Mouse (Mus musculus) heart, adult 18-20 months (tissue): ENCODE measurements at regions not wholly inside any gene's neighbourhood (a gene's known extent, or its start where the extent isn't known, plus 50 kb on each side); places are given as distances from the start of the nearest gene placed in this dataset.

Experiments
- DNase-seq, 2 experiments: peaks; one replicate each; pipeline ENCODE4 v3.0.0; 2021 to 2022; ENCODE audit warnings: mixed read lengths in 1 of 2

- DNase-seq, result no peak
These were observed 96.8 kb upstream of the Fat1 start for GRCm38 (mm10) chr8:44838431-44838830.

DNA sequence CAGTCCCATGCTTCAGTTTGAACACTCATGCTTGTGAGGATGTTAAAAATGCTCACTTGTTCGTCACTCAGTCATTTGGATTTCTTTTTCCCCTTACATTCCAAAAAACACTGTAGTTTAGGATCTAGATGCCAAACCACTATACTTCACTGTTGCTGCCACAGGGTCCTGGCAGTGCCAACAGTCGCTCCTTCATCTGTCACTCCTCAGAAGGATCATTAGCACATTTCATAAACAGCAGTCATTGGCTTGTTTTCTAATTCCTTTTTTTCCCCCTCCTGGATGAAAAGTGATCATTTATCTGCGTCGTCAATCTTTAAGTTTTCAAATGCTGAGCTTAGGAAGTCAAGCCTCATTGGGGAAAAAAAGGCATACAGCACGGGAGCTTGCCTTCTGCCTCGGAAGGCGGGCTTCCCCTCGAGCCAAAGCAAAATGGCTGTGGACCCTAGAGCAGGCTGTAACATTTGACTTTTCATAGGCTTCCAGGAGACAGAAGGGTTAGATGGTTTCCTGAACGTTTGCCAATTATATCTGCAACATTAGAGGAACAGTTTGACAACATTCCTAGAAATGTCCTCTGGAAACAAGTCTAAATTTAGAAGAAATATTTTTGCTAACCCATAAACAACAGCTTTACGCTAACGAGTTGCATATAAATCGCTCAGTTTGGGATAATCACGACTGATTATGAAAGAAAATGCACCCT lies 95.6 kb upstream of the Fat1 start:
- DNase-seq, result peak in 1 of 2 experiments; percentile 7

DNA sequence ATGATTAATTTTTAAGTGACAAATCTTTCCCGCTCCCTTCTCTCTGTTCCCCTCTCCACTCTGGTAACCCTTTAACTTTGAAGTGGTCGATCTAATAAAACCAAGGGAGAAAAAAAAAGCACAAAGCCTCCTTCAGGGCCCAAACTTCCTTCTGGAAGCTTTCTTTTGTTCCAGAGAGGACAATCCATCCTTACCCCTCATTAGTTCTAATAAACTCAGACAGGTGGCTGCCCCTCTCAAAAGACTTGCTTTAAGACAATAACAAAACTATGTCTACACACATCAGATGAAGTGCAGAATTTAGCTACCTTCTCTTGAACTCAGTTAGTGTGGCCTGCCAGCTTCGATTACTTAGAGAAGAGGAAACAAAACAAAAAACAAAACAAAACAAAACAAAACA lies 94.6 kb upstream of the Fat1 start:
- DNase-seq, result no peak

- no peak for DNase-seq
These were observed 90.9 kb upstream of the Fat1 start for GRCm38 (mm10) chr8:44844362-44844761.

- no peak for DNase-seq
These were observed 83.0 kb upstream of the Fat1 start for GRCm38 (mm10) chr8:44852223-44852622.

DNA sequence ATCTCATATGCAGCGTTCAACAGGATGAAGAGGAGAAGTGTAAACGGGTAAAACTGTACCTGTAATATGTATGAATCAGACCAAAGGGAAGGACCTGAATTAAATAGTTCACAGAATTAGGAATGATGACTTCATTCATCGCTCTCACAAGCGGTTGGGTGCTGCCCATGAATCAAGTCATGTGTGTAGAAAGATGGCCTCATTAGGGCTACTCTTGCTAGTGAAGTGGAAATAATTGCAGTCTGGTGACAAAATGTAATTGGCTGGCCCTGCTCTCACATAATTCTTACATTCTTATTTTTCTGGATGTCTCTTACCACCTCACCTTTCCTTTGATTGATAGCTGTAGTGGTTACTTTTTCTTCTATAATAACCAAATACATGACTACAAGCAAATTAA lies 80.1 kb upstream of the Fat1 start:
- no peak for DNase-seq

DNA sequence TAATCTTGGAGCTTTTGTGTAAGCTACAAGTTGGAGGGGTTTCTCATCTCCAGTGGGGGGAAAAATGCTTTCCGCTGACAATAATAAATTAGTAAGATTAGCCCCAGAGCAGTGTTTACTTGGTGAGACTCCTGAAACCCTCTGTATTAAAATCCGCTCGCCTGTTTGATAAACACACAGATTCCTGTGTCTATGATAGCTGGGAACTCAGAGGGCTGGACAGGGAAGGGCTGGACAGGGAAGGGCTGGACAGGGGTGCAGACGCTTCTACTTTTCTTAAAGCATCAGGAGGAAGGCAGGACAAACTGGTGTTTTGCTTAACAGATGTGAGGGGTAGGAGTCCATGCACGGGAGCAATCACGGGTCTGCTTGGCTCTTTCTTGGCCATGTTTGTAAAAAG lies 68.0 kb upstream of the Fat1 start:
- DNase-seq, result no peak

DNA sequence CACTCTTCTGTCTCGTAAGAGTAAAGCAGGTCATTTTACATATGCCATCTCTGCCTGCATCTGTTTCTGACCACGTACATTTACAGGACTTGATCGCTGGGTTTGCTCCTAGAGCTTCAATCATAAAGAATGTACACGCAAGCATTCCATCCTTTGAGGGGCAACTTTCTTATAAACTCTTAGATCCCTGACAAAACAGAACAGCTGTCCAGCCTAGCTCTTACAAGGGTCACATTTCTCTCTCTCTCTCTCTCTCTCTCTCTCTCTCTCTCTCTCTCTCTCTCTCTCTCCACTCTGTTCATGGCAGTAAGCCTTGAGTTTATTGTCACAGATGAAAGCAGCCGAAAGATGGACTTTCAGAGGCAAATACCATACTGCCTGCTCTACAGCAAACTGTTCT lies 67.6 kb upstream of the Fat1 start:
- DNase-seq, result no peak

GRCm38 (mm10) chr8:44877066-44877465 lies 58.2 kb upstream of the Fat1 start:
- no peak for DNase-seq

DNA sequence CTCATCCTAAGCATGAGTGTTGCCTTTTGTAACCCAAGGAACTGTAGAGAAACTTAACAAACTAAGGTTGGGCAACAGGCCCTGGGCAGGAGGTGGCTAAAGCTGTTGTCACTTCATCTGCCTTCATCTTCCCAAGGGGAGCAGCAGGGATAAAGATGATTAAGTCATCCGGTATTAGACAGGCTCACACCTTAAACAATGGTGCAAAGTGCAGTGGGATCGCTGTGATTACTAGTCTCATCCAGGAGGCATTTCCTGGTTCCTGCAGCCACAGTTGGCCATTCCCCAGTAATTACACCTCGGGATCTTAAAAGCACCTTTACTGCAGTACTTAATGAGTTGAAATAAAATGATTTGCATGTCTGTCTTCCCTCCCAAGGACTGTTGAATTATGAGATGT lies 57.0 kb upstream of the Fat1 start:
- DNase-seq, result no peak

DNA sequence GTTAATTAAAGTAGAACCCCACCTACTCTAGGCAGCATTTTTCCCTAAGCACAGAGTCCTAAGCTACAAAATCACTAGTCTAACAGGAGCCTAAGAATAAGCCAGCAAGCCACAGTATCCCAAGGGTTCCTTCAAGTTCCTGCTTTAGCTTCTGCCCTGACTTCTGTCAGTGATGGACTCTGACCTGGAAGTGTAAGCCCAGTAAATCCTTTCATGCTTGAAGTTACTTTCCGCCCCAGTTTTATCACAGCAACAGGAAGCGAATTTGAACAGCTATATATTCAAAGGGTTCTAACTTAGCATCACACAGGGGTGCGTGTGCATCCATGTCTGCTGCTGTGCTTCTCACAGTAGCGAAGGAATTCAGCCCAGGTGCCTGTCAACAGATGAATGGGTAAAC lies 56.1 kb upstream of the Fat1 start:
- DNase-seq, result no peak

DNA sequence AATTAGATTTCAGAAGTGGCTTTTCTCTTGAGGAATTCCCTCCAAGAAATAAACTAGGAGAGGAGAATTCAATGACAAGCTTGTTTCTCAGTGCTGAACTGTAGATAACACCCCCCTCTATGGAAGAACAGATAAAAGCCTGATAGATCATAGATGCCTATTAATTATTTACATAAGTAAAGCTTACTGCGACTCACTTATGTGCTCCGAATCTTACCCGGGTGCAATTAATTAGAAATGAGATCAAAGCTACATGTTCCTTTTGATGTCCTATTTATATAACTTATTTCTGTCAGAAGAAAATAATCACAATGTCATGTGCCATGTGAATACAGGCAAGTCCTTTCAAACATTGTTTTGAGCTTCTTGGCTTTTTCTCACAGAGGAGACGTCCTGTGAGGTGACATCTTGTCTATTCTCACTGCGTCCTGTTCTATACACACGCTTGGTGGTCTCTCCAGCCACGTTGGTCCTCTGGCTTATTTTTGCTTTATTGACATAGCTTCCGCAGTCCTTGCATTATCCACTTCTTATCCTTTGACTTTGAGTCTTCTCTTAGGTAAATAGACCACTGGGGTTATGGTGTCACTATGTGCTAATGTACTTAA lies 50.7 kb upstream of the Fat1 start:
- DNase-seq, result no peak
